Mouse (Mus musculus) megakaryocyte progenitor cell, adult 5-6 weeks (primary cell): Measurements from ENCODE around the gene Acacb. TPM values are rescaled to one million over a fixed set of nuclear protein-coding genes. Genes with fewer than 3 reads are reported as not detected.

Experiments
- ATAC-seq: replicated peaks from 2 replicates; pipeline ENCODE4 v1.8.0; 2016; ENCODE audit warnings: mild to moderate bottlenecking, moderate TSS enrichment, inconsistent platforms; ENCODE audit not compliant: poor library complexity
- total RNA-seq, 2 experiments: library from RNA; stranded (forward) in 1 of 2; stranded (reverse) in 1 of 2; fragments of 157-497, 149-512 nt in 1 of 2; fragments of 200-1000 nt in 1 of 2; gene quantifications; 2 replicates each; pipeline versions ENCODE4 v1.2.3 to v1.2.4; 2015 to 2017

The Acacb gene
- total RNA-seq, 2 experiments from 2014 or later, result 0.08 to 0.30 TPM

DNA sequence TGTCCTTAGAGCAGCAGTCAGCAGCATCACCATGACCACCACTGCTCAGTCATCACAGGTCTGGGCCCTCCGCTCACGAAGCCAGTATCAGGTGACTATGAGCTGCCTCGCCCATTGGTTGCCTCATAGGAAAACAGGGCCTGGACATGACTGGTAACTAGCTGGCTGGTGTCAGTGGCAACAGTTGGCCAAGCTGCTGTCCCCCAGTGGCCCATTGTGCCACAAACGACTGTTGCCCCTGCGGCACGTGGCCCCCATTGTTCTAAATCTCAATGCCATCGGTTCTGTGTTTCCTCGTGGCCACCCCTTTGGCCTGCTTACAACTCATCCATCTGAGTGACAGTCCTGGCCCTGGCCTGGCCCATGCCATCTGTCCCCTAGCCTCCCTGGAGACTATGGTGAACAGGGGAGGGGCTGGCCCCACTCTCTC, 117.7 kb downstream of the Acacb start:
- ATAC-seq, result no peak

DNA sequence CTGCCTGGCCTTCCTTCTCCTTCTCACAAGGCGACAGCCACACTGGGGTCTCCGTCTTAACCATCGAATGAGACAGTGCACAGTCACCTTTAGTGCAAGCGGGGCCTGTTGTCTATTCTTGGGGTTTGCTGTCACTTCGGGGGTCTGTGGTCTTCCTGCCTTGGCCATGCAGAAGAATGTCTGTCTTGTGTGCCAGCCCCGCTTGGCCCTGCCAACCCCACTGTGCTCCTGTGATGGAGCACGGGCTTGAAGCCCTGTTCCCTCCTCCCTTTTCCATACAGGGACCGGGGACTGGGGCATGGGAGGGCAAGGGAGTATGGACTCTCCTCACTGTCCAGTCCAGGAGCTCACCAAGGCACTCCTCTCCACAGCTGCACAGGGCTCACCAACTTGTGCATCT, 118.5 kb downstream of the Acacb start:
- no peak for ATAC-seq

DNA sequence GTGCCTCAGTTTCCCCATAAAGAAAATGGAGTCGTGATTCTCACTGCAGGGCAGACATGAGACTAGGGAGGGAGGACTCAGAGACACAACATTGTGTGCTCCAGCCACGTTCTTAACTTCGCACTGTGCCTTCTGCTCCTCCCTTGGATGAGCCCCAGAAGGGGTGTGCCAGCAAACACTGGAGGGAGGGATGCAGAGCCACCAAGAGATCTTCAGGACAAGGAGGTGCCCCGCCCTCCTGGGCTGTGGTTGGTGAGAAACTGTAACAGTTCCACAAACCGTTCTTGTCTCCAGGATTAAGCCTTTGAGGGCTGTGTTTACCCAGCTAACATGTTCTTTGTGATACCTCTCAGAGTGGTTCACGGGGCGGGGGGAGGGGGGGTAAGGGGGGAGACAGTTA, 122.3 kb downstream of the Acacb start:
- ATAC-seq, result peak; percentile 78

DNA sequence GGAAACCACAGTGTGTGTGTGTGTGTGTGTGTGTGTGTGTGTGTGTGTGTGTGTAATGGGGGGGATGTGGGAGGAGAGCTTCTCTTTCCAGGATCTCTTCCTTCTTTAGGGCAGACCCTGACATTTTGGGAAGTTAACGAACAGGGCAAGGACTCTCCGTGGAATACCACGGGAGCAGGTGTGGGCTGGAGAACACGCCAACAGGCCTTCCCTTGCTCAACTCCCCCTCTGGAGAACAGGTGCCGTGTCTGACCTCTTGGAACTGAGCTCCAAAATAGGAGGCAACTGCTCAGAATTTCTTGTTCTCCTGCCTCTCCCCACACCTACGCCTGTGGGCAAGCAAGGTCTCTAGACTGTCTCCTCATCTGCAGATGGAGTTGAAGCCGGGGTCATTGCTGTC, 123.2 kb downstream of the Acacb start:
- ATAC-seq, result no peak

- ATAC-seq, result no peak
Observed at GRCm38 (mm10) chr5:114269984-114270383, 123.6 kb downstream of the Acacb start.

- no peak for ATAC-seq
Observed at GRCm38 (mm10) chr5:114273693-114274402, 127.5 kb downstream of the Acacb start, which contains the start of gene Foxn4. TSS of gene Foxn4 (minus strand) at chr5:114273807.

DNA sequence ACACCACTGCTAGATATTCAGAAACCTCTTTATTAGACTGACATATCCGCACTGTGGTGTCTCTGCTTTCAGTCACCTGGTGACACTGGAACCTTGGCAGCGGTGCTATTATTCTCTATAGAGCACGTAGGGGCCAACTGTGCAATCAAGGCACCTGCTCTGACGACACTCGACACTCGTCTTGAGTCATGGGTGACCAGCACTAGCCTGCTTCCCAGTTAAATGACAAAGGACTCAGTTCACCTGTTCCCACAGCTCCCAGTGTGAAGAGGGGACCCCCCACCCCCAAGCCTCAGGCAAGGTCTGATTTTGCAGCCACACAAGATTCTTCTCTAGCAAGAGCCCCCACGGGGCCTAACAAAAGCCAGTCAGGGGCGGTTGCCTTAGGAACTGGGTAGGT, 129.0 kb downstream of the Acacb start:
- no peak for ATAC-seq

GRCm38 (mm10) chr5:114275991-114276390, 129.7 kb downstream of the Acacb start:
- ATAC-seq, result no peak

GRCm38 (mm10) chr5:114279382-114280143, 133.2 kb downstream of the Acacb start:
- no peak for ATAC-seq

- no peak for ATAC-seq
Observed at GRCm38 (mm10) chr5:114282346-114282745, 136.0 kb downstream of the Acacb start.

DNA sequence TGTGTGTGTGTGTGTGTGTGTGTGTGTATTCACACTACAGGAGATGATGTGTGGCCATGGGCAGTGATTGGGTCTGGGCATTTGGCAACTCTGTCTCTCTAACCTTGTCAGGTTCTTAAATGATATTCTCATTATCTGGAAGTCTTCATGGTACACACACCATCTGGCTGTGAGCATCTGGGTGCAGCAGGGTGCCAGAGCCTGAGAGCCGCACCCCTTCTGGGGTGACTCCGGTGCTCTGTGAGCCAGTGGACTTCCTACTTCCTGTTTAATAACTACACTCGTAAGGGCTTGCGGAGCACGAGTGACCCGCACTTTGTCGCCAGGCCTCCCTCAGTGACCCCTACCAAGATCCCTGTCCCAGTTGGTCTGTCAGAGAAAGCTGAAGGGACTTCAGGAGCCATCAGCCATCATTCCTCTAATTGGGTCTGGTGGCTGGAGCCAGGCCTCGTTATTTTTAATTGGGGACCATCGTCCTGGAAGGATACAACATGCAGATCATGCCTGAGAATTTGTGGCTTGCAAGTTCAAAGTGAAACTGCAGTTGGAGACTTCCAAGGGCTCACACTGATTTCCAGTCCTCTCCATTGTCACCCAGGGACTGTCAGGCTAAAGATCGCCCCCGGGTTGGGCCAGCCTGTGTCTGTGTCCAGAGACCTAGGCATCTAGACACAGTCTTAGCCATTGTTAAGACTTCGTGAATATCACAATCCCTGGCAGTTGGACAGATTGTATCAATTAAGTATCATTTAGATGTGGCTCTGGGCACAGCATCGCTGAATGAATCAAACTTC, 138.5 kb downstream of the Acacb start:
- no peak for ATAC-seq

- no peak for ATAC-seq
Observed at GRCm38 (mm10) chr5:114285398-114285700, 139.0 kb downstream of the Acacb start.

- no peak for ATAC-seq
Observed at GRCm38 (mm10) chr5:114286102-114286501, 139.8 kb downstream of the Acacb start.

DNA sequence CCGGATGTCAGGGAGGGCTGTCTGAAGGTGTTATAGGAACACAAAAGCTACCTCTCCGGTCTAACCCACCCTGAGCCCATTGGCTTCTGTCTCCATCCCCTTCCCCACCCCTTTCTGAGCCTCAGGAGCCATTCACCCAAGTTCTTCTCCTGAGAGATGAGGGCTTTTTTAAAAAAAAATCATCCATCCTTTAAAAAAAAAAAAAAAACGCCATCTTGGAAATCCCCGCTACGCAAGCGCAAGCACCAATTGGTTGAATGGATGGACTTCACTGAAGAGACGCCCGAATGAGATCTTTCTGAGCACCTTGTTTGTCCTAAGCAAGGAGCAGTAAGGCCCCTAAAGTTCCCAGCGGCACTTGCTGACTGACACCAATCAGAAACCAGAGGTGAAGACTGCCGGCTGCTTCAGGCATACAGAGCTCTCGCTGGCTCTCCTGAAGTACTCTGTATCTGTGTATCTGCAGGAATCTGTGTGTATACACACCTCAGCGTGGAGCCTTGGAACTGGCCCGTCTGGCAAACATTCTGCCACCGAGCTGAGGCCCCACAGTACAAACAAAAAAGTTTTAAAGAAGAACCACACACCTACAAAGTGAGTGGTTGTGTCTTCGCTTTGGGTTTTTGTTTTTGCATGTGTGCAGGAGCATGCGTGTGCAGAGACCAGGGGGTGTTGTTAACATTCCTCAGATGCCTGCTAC, 140.7 kb downstream of the Acacb start:
- ATAC-seq, result no peak

DNA sequence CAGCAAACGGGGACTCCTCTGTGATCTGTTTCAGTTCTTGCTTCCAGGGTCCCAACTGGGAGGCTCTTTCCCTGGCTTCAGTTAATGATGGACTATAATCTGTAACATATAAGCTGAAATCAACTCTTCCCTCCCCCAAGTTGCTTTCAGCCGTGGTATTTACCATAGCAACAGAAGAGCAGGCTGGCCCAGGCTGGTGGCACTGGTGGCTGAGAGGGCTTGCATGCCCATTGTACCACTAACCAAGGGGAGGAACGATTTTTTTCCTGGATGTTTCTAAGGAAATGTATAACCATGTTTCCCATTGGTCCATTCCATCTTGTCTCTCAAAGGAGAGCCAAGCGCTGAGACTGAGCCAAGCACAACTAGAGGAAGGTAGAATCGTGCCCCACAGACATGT, 142.1 kb downstream of the Acacb start:
- no peak for ATAC-seq

DNA sequence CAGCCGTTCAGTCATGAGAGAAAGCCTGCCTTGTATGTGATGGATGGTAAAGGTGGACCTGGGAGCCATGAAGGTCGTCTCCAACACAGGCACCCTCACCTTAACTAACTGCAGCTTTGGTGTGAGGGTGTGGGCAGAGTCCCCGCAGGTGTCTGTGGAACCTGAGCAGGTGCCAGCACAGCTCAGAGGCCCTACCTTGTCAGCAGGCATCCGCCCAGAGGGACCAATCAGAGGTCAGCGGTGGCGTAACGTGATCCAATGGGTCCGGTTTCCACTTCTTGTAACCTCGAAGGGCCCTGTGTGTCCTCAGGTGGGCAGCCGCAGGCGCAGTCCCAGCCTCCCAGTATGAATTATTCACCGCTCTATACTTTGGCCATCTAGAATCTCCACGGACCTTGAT, 142.5 kb downstream of the Acacb start, which contains the start of gene Myo1h:
Gene Myo1h, plus strand, starts transcription at position 293 of the 400 bp plus-strand sequence.
- ATAC-seq, result no peak

- ATAC-seq, result no peak
Observed at GRCm38 (mm10) chr5:114290004-114290403, 143.7 kb downstream of the Acacb start.

GRCm38 (mm10) chr5:114296693-114297631, 150.6 kb downstream of the Acacb start:
- peak; percentile 46 for ATAC-seq

GRCm38 (mm10) chr5:114298212-114298894, 152.0 kb downstream of the Acacb start:
- no peak for ATAC-seq
